Mouse (Mus musculus) hindbrain, embryonic 15.5 days (tissue): ENCODE data around the gene Rab13. TPM values are rescaled to one million over a fixed set of nuclear protein-coding genes. Genes with fewer than 3 reads are reported as not detected.
A peak's percentile ranks its signal among the peaks of the same experiment; 100 is the strongest.

Experiments used
- ATAC-seq: fragments of 200-750 bp; cut with Nextera tagmentation; 2 replicates; pipeline ENCODE4 v1.8.0; 2017; ENCODE audit warnings: low read depth, moderate number of reproducible peaks, moderate TSS enrichment; ENCODE audit not compliant: low FRiP score
- H3K27ac ChIP-seq: fragments of 300-500 bp; sonication (generic); replicated peaks from 2 replicates; pipeline ENCODE4 v1.5.1; 2015; ENCODE audit warnings: mild to moderate bottlenecking, inconsistent platforms
- H3K27me3 ChIP-seq: fragments of 300-500 bp; sonication (generic); 2 replicates; pipeline ENCODE4 v1.6.1; 2015; ENCODE audit warnings: control low read depth, inconsistent platforms
- H3K36me3 ChIP-seq: fragments of 300-500 bp; sonication (generic); 2 replicates; pipeline ENCODE4 v1.6.1; 2015; ENCODE audit warnings: control low read depth, inconsistent platforms
- H3K4me1 ChIP-seq: fragments of 300-500 bp; sonication (generic); replicated peaks from 2 replicates; pipeline ENCODE4 v1.6.1; 2015; ENCODE audit warnings: control low read depth, inconsistent platforms
- H3K4me2 ChIP-seq: fragments of 300-500 bp; sonication (generic); 2 replicates; pipeline ENCODE4 v1.6.1; 2015; ENCODE audit warnings: moderate library complexity, mild to moderate bottlenecking, inconsistent platforms
- H3K4me3 ChIP-seq: fragments of 300-500 bp; sonication (generic); 2 replicates; pipeline ENCODE4 v1.5.1; 2015; ENCODE audit warnings: mild to moderate bottlenecking, inconsistent platforms
- H3K9ac ChIP-seq: fragments of 300-500 bp; sonication (generic); 2 replicates; pipeline ENCODE4 v1.6.1; 2015; ENCODE audit warnings: inconsistent platforms
- H3K9me3 ChIP-seq: fragments of 300-500 bp; sonication (generic); 2 replicates; pipeline ENCODE4 v1.6.1; 2016; ENCODE audit warnings: control low read depth, inconsistent platforms
- WGBS: fragments of 180-500 bp; shearing (Covaris S2); methylation state at CpG from one replicate; pipeline ENCODE4 v1.1.7; 2015; 5-methylcytosine and 5-hydroxymethylcytosine counted together
- microRNA-seq: library from miRNA; unstranded; fragments of <30 nt; microRNA quantifications from one replicate; pipeline ENCODE4, GENCODE M21; 2016
- polyA plus RNA-seq: library from polyadenylated mRNA; unstranded; fragments of >200 nt; fragmentation: Nextera tagmentation; extraction: Ambion mirVana; gene quantifications from 2 replicates; pipeline ENCODE4 v1.2.1, GENCODE M21; 2015

Gene Rab13
- polyA plus RNA-seq, 1 experiment from 2014 or later = 27.2 TPM

- WGBS = 27% methylated on average over 16 of the region's 16 CpGs
Measured at GRCm38 (mm10) chr3:90265932-90266741, 52.6 kb downstream of the Rab13 start.

GRCm38 (mm10) chr3:90266901-90267775, 53.6 kb downstream of the Rab13 start:
- 92% methylated on average over 20 of the region's 20 CpGs for WGBS
- Histone ChIP-seq H3K9me3 (no peaks in the 10 kb centered on the region), H3K4me2 (no peak overlapping the region; the same call in 1 of the 2 replicates), H3K4me1 (peaks cover 15% of the 10 kb centered on the region), H3K36me3 (peaks cover 16% of the 10 kb centered on the region), H3K9ac (no peak overlapping the region), H3K27me3 (no peaks in the 10 kb centered on the region), H3K27ac (no peak overlapping the region), H3K4me3 (no peak overlapping the region)
- no peak for ATAC-seq

More at GRCm38 (mm10) chr3:90265932-90266741, 52.6 kb downstream of the Rab13 start:
- H3K4me2 ChIP-seq = peak overlapping the region; percentile 90
- no peaks in the 10 kb centered on the region for H3K9me3 ChIP-seq
- H3K4me1 ChIP-seq = peaks cover 15% of the 10 kb centered on the region
- peak overlapping the region; percentile 98 for H3K27ac ChIP-seq
- peak overlapping the region; percentile 90 for H3K4me3 ChIP-seq
- no peaks in the 10 kb centered on the region for H3K27me3 ChIP-seq
- H3K9ac ChIP-seq = peak overlapping the region; percentile 90
- peak; percentile 39; the same call in 1 of the 2 replicates for ATAC-seq
- peaks cover 25% of the 10 kb centered on the region for H3K36me3 ChIP-seq

- no peak overlapping the region for H3K9ac ChIP-seq
- ATAC-seq = no peak
- H3K27me3 ChIP-seq = no peaks in the 10 kb centered on the region
- WGBS = 97% methylated on average over 11 of the region's 11 CpGs
- H3K4me3 ChIP-seq = no peak overlapping the region
- H3K27ac ChIP-seq = no peak overlapping the region
- H3K9me3 ChIP-seq = no peaks in the 10 kb centered on the region
- no peak overlapping the region for H3K4me2 ChIP-seq
- H3K4me1 ChIP-seq = peaks cover 15% of the 10 kb centered on the region
- peaks cover 12% of the 10 kb centered on the region for H3K36me3 ChIP-seq
Measured at GRCm38 (mm10) chr3:90268190-90268589, 54.7 kb downstream of the Rab13 start.

- H3K27ac ChIP-seq = no peak overlapping the region
- peaks cover 15% of the 10 kb centered on the region for H3K4me1 ChIP-seq
- no peak for ATAC-seq
- H3K4me2 ChIP-seq = no peak overlapping the region
- H3K9ac ChIP-seq = no peak overlapping the region
- no peaks in the 10 kb centered on the region for H3K9me3 ChIP-seq
- no peak overlapping the region for H3K4me3 ChIP-seq
- H3K36me3 ChIP-seq = peaks cover 16% of the 10 kb centered on the region
- WGBS = 87% methylated on average over 16 of the region's 16 CpGs
- H3K27me3 ChIP-seq = no peaks in the 10 kb centered on the region
Measured at GRCm38 (mm10) chr3:90268971-90269370, 55.5 kb downstream of the Rab13 start.

- H3K4me3 ChIP-seq = no peak overlapping the region
- no peak overlapping the region for H3K9ac ChIP-seq
- H3K27ac ChIP-seq = no peak overlapping the region
- no peaks in the 10 kb centered on the region for H3K9me3 ChIP-seq
- WGBS = 94% methylated on average over 8 of the region's 8 CpGs
- ATAC-seq = no peak
- H3K4me1 ChIP-seq = peaks cover 12% of the 10 kb centered on the region
- no peak overlapping the region for H3K4me2 ChIP-seq
- peaks cover 20% of the 10 kb centered on the region for H3K36me3 ChIP-seq
- no peaks in the 10 kb centered on the region for H3K27me3 ChIP-seq
Measured at GRCm38 (mm10) chr3:90270784-90271183, 57.3 kb downstream of the Rab13 start.

GRCm38 (mm10) chr3:90272170-90272569, 58.7 kb downstream of the Rab13 start:
- Histone ChIP-seq H3K4me1 (no peaks in the 10 kb centered on the region), H3K27ac (no peak overlapping the region), H3K27me3 (no peaks in the 10 kb centered on the region), H3K4me3 (no peak overlapping the region), H3K4me2 (no peak overlapping the region), H3K9ac (no peak overlapping the region), H3K36me3 (peaks cover 20% of the 10 kb centered on the region), H3K9me3 (no peaks in the 10 kb centered on the region)
- ATAC-seq = no peak
- 73% methylated on average over 9 of the region's 9 CpGs for WGBS

- Histone ChIP-seq H3K27ac (no peak overlapping the region), H3K4me3 (no peak overlapping the region), H3K9me3 (no peaks in the 10 kb centered on the region), H3K4me2 (no peak overlapping the region), H3K27me3 (no peaks in the 10 kb centered on the region), H3K9ac (no peak overlapping the region), H3K4me1 (no peaks in the 10 kb centered on the region), H3K36me3 (peaks cover 29% of the 10 kb centered on the region)
- ATAC-seq = no peak
- 93% methylated on average over 22 of the region's 22 CpGs for WGBS
Measured at GRCm38 (mm10) chr3:90273855-90274254, 60.4 kb downstream of the Rab13 start.

DNA sequence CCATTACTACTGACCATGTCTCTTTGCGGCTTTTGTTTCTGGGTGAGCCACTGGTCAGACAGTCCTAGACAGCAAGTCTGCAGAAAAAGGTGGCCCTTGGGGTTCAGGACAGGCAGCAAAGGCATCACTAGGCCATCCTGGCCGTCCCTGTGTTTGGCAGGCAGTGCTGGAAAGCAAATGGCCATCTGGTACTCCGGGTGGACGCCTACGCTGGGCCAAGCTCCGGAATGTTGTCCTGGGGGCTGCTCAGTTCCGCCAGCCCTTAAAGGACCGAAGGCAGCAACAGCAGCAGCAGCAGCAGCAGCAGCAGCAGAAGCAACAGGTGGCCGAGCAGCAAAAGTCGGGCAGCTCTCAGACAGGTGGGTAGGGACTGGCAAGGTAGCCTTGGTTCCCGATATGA, 61.8 kb downstream of the Rab13 start:
- Histone ChIP-seq H3K4me3 (no peak overlapping the region), H3K36me3 (peaks cover 42% of the 10 kb centered on the region), H3K4me2 (no peak overlapping the region), H3K9me3 (no peaks in the 10 kb centered on the region), H3K4me1 (no peaks in the 10 kb centered on the region), H3K9ac (no peak overlapping the region), H3K27me3 (no peaks in the 10 kb centered on the region), H3K27ac (no peak overlapping the region)
- ATAC-seq = no peak
- 91% methylated on average over 11 of the region's 11 CpGs for WGBS

Small RNA genes lying within 50 kb of the gene (microRNA-seq; reads per million reads assigned to microRNA genes)
- gene Mir7012 = not detected

Other genes with a start within 250 kb of the Rab13 start
- gene Hax1, start 214.9 kb upstream of the Rab13 start, polyA plus RNA-seq = 110 and 111 TPM in 2 replicates
- gene 4933434E20Rik, start 162.1 kb upstream of the Rab13 start, polyA plus RNA-seq = 205 and 208 TPM in 2 replicates
- gene Ubap2l, start 161.1 kb upstream of the Rab13 start, polyA plus RNA-seq = 121 and 130 TPM in 2 replicates
- gene Tpm3, start 141.0 kb upstream of the Rab13 start, polyA plus RNA-seq = 342 and 354 TPM in 2 replicates
- 0.25 and 0.46 TPM in 2 replicates for gene Nup210l, start 109.6 kb upstream of the Rab13 start, polyA plus RNA-seq
- 794 and 950 TPM in 2 replicates for gene Rps27, start within 50 bp of the Rab13 start, polyA plus RNA-seq
- gene Jtb, start 17.9 kb downstream of the Rab13 start, polyA plus RNA-seq = 90.2 and 96.2 TPM in 2 replicates
- gene Creb3l4, start 29.8 kb downstream of the Rab13 start, polyA plus RNA-seq = 2.2 and 3.1 TPM in 2 replicates
- 52.1 and 53.1 TPM in 2 replicates for gene Slc39a1, start 34.5 kb downstream of the Rab13 start, polyA plus RNA-seq
- gene Crtc2, start 40.5 kb downstream of the Rab13 start, polyA plus RNA-seq = 21.9 and 25.6 TPM in 2 replicates
- gene Dennd4b, start 51.5 kb downstream of the Rab13 start, polyA plus RNA-seq = 7.7 and 8.8 TPM in 2 replicates
- gene Gatad2b, start 79.5 kb downstream of the Rab13 start, polyA plus RNA-seq = 11.1 and 13.1 TPM in 2 replicates
- 31.4 and 34.1 TPM in 2 replicates for gene Slc27a3, start 176.2 kb downstream of the Rab13 start, polyA plus RNA-seq
- 34.3 and 35.0 TPM in 2 replicates for gene Ints3, start 219.9 kb downstream of the Rab13 start, polyA plus RNA-seq